ENCODE assay signal across 17 mouse cellular contexts in the genomic region with DNA sequence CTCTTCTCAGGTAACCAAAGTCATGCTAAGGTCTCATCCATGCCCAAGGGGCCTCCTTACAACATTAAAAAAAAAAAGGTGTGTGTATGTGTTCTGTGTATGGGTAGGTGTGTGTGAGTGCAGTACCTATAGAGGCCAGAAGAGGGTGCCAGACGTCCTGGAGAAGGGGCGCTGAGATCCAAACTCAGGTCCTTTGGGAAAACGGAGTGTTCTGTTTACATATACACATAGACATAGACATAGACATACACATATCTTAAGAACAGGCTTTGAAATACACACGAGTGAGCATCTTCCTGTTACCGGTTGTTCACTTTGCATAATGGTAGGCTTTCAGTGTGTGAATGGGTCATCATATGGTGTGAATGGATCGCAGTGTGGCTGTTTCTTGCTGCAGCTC. TPM values are rescaled to one million over a fixed set of nuclear protein-coding genes. Genes with fewer than 3 reads are reported as not detected.
DNase-seq lines count a peak whose midpoint lies in the region; ATAC-seq and TF ChIP-seq lines count a peak whose summit lies in the region.
"Had no signal": no experiment of that assay in that cellular context is flagged by ENCODE, and none has a peak within 500 bp of the region (broad histone marks: within the 10 kb centered on the region; RNA-seq: fewer than 3 reads in every experiment).

No protein-coding gene starts in this region.

- TF ChIP-seq POLR2A in MEL (IDR thresholded peaks at IDR 0.05; ENCODE audit: control insufficient read depth in 1 of 2, insufficient read depth in 1 of 2, low read depth in 1 of 2, low read length in 2 of 2, poor library complexity in 1 of 2): no peak

- no peak overlapping the region for H3K4me2 ChIP-seq in kidney, postnatal 0 days (ENCODE audit: low read length)
- H3K4me2 ChIP-seq in midbrain, postnatal 0 days (ENCODE audit: low read depth, low read length, poor library complexity, severe bottlenecking): no peak overlapping the region
- no peak overlapping the region for H3K4me2 ChIP-seq in midbrain, embryonic 11.5 days
- H3K4me2 ChIP-seq: embryonic facial prominence, embryonic 15.5 days; forebrain, embryonic 15.5 days; hindbrain, embryonic 15.5 days had no signal

- H3K4me1 ChIP-seq in kidney, postnatal 0 days (replicated peaks; ENCODE audit: insufficient read depth, low read length): peaks cover 10% of the 10 kb centered on the region; the same call in 1 of the 2 replicates
- H3K4me1 ChIP-seq in midbrain, postnatal 0 days (ENCODE audit: insufficient read depth, low read length): peaks cover 8% of the 10 kb centered on the region; the same call in 1 of the 2 replicates
- peaks cover 13% of the 10 kb centered on the region for H3K4me1 ChIP-seq in midbrain, embryonic 11.5 days (ENCODE audit: control insufficient read depth, insufficient read depth, low read length)
- peaks cover 6 to 26% of the 10 kb centered on the region in 2 experiments; a peak in 3 of 4 replicates for H3K4me1 ChIP-seq in MEL (ENCODE audit: control insufficient read depth in 1 of 2, insufficient read depth in 2 of 2, low read length in 2 of 2)

- 92% methylated on average over 6 of the region's 6 CpGs for WGBS in kidney, postnatal 0 days
- WGBS in midbrain, postnatal 0 days: 90% methylated on average over 6 of the region's 6 CpGs
- WGBS in midbrain, embryonic 11.5 days: 96% methylated on average over 6 of the region's 6 CpGs

- no peaks in the 10 kb centered on the region for H3K36me3 ChIP-seq in kidney, postnatal 0 days (ENCODE audit: insufficient read depth, low read length)
- peaks cover 7% of the 10 kb centered on the region; the same call in 1 of the 2 replicates for H3K36me3 ChIP-seq in midbrain, postnatal 0 days (ENCODE audit: insufficient read depth, low read length)
- peaks cover 4% of the 10 kb centered on the region; the same call in 1 of the 2 replicates for H3K36me3 ChIP-seq in midbrain, embryonic 11.5 days (ENCODE audit: control insufficient read depth, insufficient read depth, low read length)
- peaks cover 2 to 21% of the 10 kb centered on the region in 2 experiments for H3K36me3 ChIP-seq in MEL (ENCODE audit: control insufficient read depth in 1 of 2, insufficient read depth in 2 of 2, low read length in 2 of 2)
- H3K36me3 ChIP-seq: forebrain, embryonic 15.5 days had no signal

- ATAC-seq in kidney, postnatal 0 days (replicated peaks; ENCODE audit: low FRiP score, low read depth): no peak
- ATAC-seq in midbrain, postnatal 0 days (ENCODE audit: low FRiP score): no peak
- ATAC-seq in midbrain, embryonic 11.5 days (ENCODE audit: low FRiP score): no peak
- ATAC-seq: forebrain, embryonic 15.5 days had no signal

- peak; percentile 48 for TF ChIP-seq CTCF in kidney, postnatal 0 days (IDR thresholded peaks at IDR 0.05; ENCODE audit: low read depth)
- peak; percentile 55 for TF ChIP-seq CTCF in midbrain, postnatal 0 days (IDR thresholded peaks at IDR 0.05)
- TF ChIP-seq CTCF in MEL (IDR thresholded peaks at IDR 0.05 in 2 of 3, conservative IDR thresholded peaks at IDR 0.05 in 1 of 3; ENCODE audit: control insufficient read depth in 1 of 3, insufficient read depth in 1 of 3, low read depth in 2 of 3, low read length in 3 of 3, poor library complexity in 1 of 3, severe bottlenecking in 1 of 3): peak; percentile 59 to 84 (median 64)

- TF ChIP-seq RAD21 in MEL (IDR thresholded peaks at IDR 0.05; ENCODE audit: low read depth, low read length): peak; percentile 32

- no peak overlapping the region for H3K4me3 ChIP-seq in kidney, postnatal 0 days (replicated peaks; ENCODE audit: low read depth, low read length)
- no peak overlapping the region for H3K4me3 ChIP-seq in midbrain, postnatal 0 days (ENCODE audit: low read depth, low read length)
- no peak overlapping the region for H3K4me3 ChIP-seq in midbrain, embryonic 11.5 days (ENCODE audit: low read depth, low read length)
- H3K4me3 ChIP-seq in MEL (ENCODE audit: control insufficient read depth in 1 of 2, insufficient read depth in 1 of 2, low read depth in 2 of 2, low read length in 2 of 2): no peak overlapping the region
- H3K4me3 ChIP-seq: embryonic facial prominence, embryonic 15.5 days; forebrain, embryonic 15.5 days; hindbrain, embryonic 15.5 days had no signal

- no peak overlapping the region for H3K9ac ChIP-seq in kidney, postnatal 0 days (ENCODE audit: low read depth, low read length)
- H3K9ac ChIP-seq in midbrain, postnatal 0 days (replicated peaks; ENCODE audit: low read length, poor library complexity, severe bottlenecking): no peak overlapping the region
- no peak overlapping the region for H3K9ac ChIP-seq in midbrain, embryonic 11.5 days (ENCODE audit: low read length)
- H3K9ac ChIP-seq in MEL (ENCODE audit: control insufficient read depth, low read depth, low read length, poor library complexity, severe bottlenecking): no peak overlapping the region
- H3K9ac ChIP-seq: embryonic facial prominence, embryonic 15.5 days; forebrain, embryonic 15.5 days; hindbrain, embryonic 15.5 days had no signal

- no peak for DNase-seq in kidney, postnatal 0 days (ENCODE audit: low spot score)
- DNase-seq in kidney, postnatal 4 days: no peak
- no peak for DNase-seq in midbrain, postnatal 0 days (ENCODE audit: low spot score)
- no peak for DNase-seq in midbrain, embryonic 11.5 days (ENCODE audit: low spot score, missing footprints)
- peak; percentile 49 for DNase-seq in MEL (ENCODE audit: low read depth, low spot score)
- DNase-seq in induced T-regulatory cell, adult 2 months (ENCODE audit: low read depth): peak; percentile 56
- DNase-seq in cerebellum, adult 11 months: no peak
- no peak for DNase-seq in spleen, postnatal 36 days (ENCODE audit: low spot score in 2 of 2)
- DNase-seq: gastrocnemius, postnatal 10 days; right cerebral cortex, postnatal 25 days had no signal

- no peaks in the 10 kb centered on the region for H3K9me3 ChIP-seq in kidney, postnatal 0 days (replicated peaks; ENCODE audit: low read length)
- no peaks in the 10 kb centered on the region for H3K9me3 ChIP-seq in midbrain, postnatal 0 days (ENCODE audit: low read length)
- H3K9me3 ChIP-seq in midbrain, embryonic 11.5 days (ENCODE audit: control insufficient read depth, low read length): peaks cover 3% of the 10 kb centered on the region; the same call in 1 of the 2 replicates
- no peaks in the 10 kb centered on the region for H3K9me3 ChIP-seq in MEL (replicated peaks; ENCODE audit: insufficient read depth, low read length)
- H3K9me3 ChIP-seq: embryonic facial prominence, embryonic 15.5 days; forebrain, embryonic 15.5 days; hindbrain, embryonic 15.5 days had no signal

- no peak overlapping the region for H3K27ac ChIP-seq in kidney, postnatal 0 days
- H3K27ac ChIP-seq in midbrain, postnatal 0 days (ENCODE audit: low read depth, low read length): no peak overlapping the region
- no peak overlapping the region for H3K27ac ChIP-seq in midbrain, embryonic 11.5 days (ENCODE audit: low read depth, low read length)
- no peak overlapping the region for H3K27ac ChIP-seq in MEL (ENCODE audit: control insufficient read depth, low read depth, low read length)
- H3K27ac ChIP-seq: forebrain, embryonic 15.5 days; hindbrain, embryonic 15.5 days had no signal

- H3K27me3 ChIP-seq in kidney, postnatal 0 days (ENCODE audit: insufficient read depth, low read length): no peaks in the 10 kb centered on the region
- no peaks in the 10 kb centered on the region for H3K27me3 ChIP-seq in midbrain, postnatal 0 days (ENCODE audit: insufficient read depth, low read length)
- no peaks in the 10 kb centered on the region for H3K27me3 ChIP-seq in midbrain, embryonic 11.5 days (ENCODE audit: control insufficient read depth, insufficient read depth, low read length)
- no peaks in the 10 kb centered on the region for H3K27me3 ChIP-seq in MEL (ENCODE audit: control insufficient read depth in 1 of 2, insufficient read depth in 2 of 2, low read length in 2 of 2)
- H3K27me3 ChIP-seq: embryonic facial prominence, embryonic 15.5 days; forebrain, embryonic 15.5 days; hindbrain, embryonic 15.5 days had no signal

- H3K79me2 ChIP-seq in MEL (ENCODE audit: control insufficient read depth, insufficient read depth, low read length, poor library complexity): peaks cover 26% of the 10 kb centered on the region

- no peak for TF ChIP-seq EP300 in MEL (IDR thresholded peaks at IDR 0.05; ENCODE audit: low read depth in 1 of 2, low read length in 2 of 2)

RNA-seq across cellular contexts. Expression of a gene that starts 1.8 kb away (rescaled TPM):
- polyA plus RNA-seq in kidney, postnatal 0 days (2015; fragmentation: Nextera tagmentation; extraction: Ambion mirVana): 313 and 335 TPM in 2 replicates
- 167 and 306 TPM in 2 replicates for total RNA-seq in midbrain, postnatal 0 days (2014; rRNA removed)
- 385 and 389 TPM in 2 replicates for polyA plus RNA-seq in midbrain, postnatal 0 days (2015; fragmentation: Nextera tagmentation; extraction: Ambion mirVana)
- 338 and 353 TPM in 2 replicates for polyA plus RNA-seq in midbrain, embryonic 11.5 days (2014; fragmentation: Nextera tagmentation; extraction: Ambion mirVana)
- total RNA-seq in MEL (2012; rRNA removed): 145 and 151 TPM in 2 replicates
- polyA plus RNA-seq in MEL (2012; ENCODE audit: insufficient read depth in 1 of 2, insufficient read length in 2 of 2, low read depth in 1 of 2, low replicate concordance in 2 of 2, missing spikeins in 1 of 2): 100 to 1,000 TPM in 1 of 2 experiments, not detected in 1; 342 TPM

RNA-seq across cellular contexts. Expression of a gene that starts 1.9 kb away (rescaled TPM):
- polyA plus RNA-seq in kidney, postnatal 0 days (2015; fragmentation: Nextera tagmentation; extraction: Ambion mirVana): 13.1 and 15.2 TPM in 2 replicates
- not detected in 2 replicates for total RNA-seq in midbrain, postnatal 0 days (2014; rRNA removed)
- polyA plus RNA-seq in midbrain, postnatal 0 days (2015; fragmentation: Nextera tagmentation; extraction: Ambion mirVana): 6.9 and 10.5 TPM in 2 replicates
- polyA plus RNA-seq in midbrain, embryonic 11.5 days (2014; fragmentation: Nextera tagmentation; extraction: Ambion mirVana): 2.4 TPM in 1 of 2 replicates, not detected in the other
- total RNA-seq in MEL (2012; rRNA removed): 3.5 and 3.7 TPM in 2 replicates
- 1 to 10 TPM in 1 of 2 experiments, not detected in 1; 1.0 TPM for polyA plus RNA-seq in MEL (2012; ENCODE audit: insufficient read depth in 1 of 2, insufficient read length in 2 of 2, low read depth in 1 of 2, low replicate concordance in 2 of 2, missing spikeins in 1 of 2)
- total RNA-seq: megakaryocyte progenitor cell, adult 5-6 weeks had no signal
- polyA plus RNA-seq: heart, embryonic 14.5 days; limb, embryonic 11.5 days; stomach, embryonic 14.5 days had no signal

RNA-seq across cellular contexts. Expression of a gene that starts 18.0 kb away (rescaled TPM):
- 51.4 and 53.5 TPM in 2 replicates for polyA plus RNA-seq in kidney, postnatal 0 days (2015; fragmentation: Nextera tagmentation; extraction: Ambion mirVana)
- 39.3 and 41.8 TPM in 2 replicates for total RNA-seq in midbrain, postnatal 0 days (2014; rRNA removed)
- 67.2 and 70.6 TPM in 2 replicates for polyA plus RNA-seq in midbrain, postnatal 0 days (2015; fragmentation: Nextera tagmentation; extraction: Ambion mirVana)
- 42.8 and 47.6 TPM in 2 replicates for polyA plus RNA-seq in midbrain, embryonic 11.5 days (2014; fragmentation: Nextera tagmentation; extraction: Ambion mirVana)
- total RNA-seq in MEL (2012; rRNA removed): 55.2 and 62.4 TPM in 2 replicates
- 100 to 1,000 TPM in 1 of 2 experiments, not detected in 1; 112 TPM for polyA plus RNA-seq in MEL (2012; ENCODE audit: insufficient read depth in 1 of 2, insufficient read length in 2 of 2, low read depth in 1 of 2, low replicate concordance in 2 of 2, missing spikeins in 1 of 2)

RNA-seq across cellular contexts. Expression of a gene that starts 22.6 kb away (rescaled TPM):
- polyA plus RNA-seq in kidney, postnatal 0 days (2015; fragmentation: Nextera tagmentation; extraction: Ambion mirVana): 210 and 216 TPM in 2 replicates
- 87.2 and 116 TPM in 2 replicates for total RNA-seq in midbrain, postnatal 0 days (2014; rRNA removed)
- polyA plus RNA-seq in midbrain, postnatal 0 days (2015; fragmentation: Nextera tagmentation; extraction: Ambion mirVana): 74.7 and 79.0 TPM in 2 replicates
- polyA plus RNA-seq in midbrain, embryonic 11.5 days (2014; fragmentation: Nextera tagmentation; extraction: Ambion mirVana): 68.5 and 73.2 TPM in 2 replicates
- total RNA-seq in MEL (2012; rRNA removed): 41.1 and 50.4 TPM in 2 replicates
- polyA plus RNA-seq in MEL (2012; ENCODE audit: insufficient read depth in 1 of 2, insufficient read length in 2 of 2, low read depth in 1 of 2, low replicate concordance in 2 of 2, missing spikeins in 1 of 2): 10 to 100 TPM in 1 of 2 experiments, not detected in 1; 53.1 TPM

Comparison
In these comparisons a context has a peak if more than half of its experiments do, and no peak if none do; other contexts are left out.
1. DNase-seq: peak in MEL (single experiment) and induced T-regulatory cell, adult 2 months (single experiment); none in kidney, postnatal 0 days (single experiment), kidney, postnatal 4 days (0 of 2), midbrain, postnatal 0 days (single experiment), midbrain, embryonic 11.5 days (single experiment), cerebellum, adult 11 months (single experiment) and spleen, postnatal 36 days (0 of 2).
2. Peak in every context shown above with its lines, with median percentiles within 50 percentile points of each other: CTCF ChIP-seq.